Mouse (Mus musculus): ENCODE data around the gene Hmgb4.

GRCm38 (mm10) chr4:128270931-128271330, 10.2 kb upstream of the Hmgb4 start:
- TF ChIP-seq CTCF (IDR thresholded peaks at IDR 0.05; ENCODE audit: low read depth, low read length) (no peak), GATA1 (IDR thresholded peaks at IDR 0.05; ENCODE audit: borderline replicate concordance, low read length) (no peak)

Measured in G1E (cell line).